19 mouse cellular contexts compared by ENCODE assay signal in genomic region chr17:35929534-35929933, GRCm38 (mm10).
"Had no signal": no experiment of that assay in that cellular context is flagged by ENCODE, and none has a peak within 500 bp of the region (broad histone marks: within the 10 kb centered on the region; RNA-seq: fewer than 3 reads in every experiment).

No protein-coding gene starts in this region.

- ATAC-seq: midbrain, embryonic 16.5 days had no signal

- H3K4me1 ChIP-seq: midbrain, embryonic 10.5 days; midbrain, embryonic 12.5 days; neural tube, embryonic 13.5 days; neural tube, embryonic 15.5 days had no signal

- H3K4me2 ChIP-seq: lung, embryonic 14.5 days; midbrain, embryonic 12.5 days; neural tube, embryonic 13.5 days; neural tube, embryonic 15.5 days had no signal

- H3K27me3 ChIP-seq: midbrain, embryonic 12.5 days; neural tube, embryonic 13.5 days; neural tube, embryonic 15.5 days had no signal

- DNase-seq: lung, adult 18-20 months; lung, embryonic 14.5 days; lung, postnatal 10 days; lung, postnatal 4 days; midbrain, embryonic 14.5 days; retina, postnatal 1 day; right cerebral cortex, adult 18-20 months; right cerebral cortex, postnatal 25 days; right cerebral cortex, postnatal 4 days; spleen, adult 18-20 months; thymus, adult 18-20 months; thymus, postnatal 14 days; thymus, postnatal 36 days had no signal

- H3K27ac ChIP-seq: midbrain, embryonic 10.5 days; midbrain, embryonic 12.5 days; neural tube, embryonic 13.5 days; neural tube, embryonic 15.5 days had no signal

- H3K9ac ChIP-seq: lung, embryonic 14.5 days; midbrain, embryonic 12.5 days; neural tube, embryonic 13.5 days; neural tube, embryonic 15.5 days had no signal

- H3K9me3 ChIP-seq: midbrain, embryonic 10.5 days; midbrain, embryonic 12.5 days; neural tube, embryonic 13.5 days; neural tube, embryonic 15.5 days had no signal

- H3K4me3 ChIP-seq: midbrain, embryonic 10.5 days; midbrain, embryonic 12.5 days; myocyte; neural tube, embryonic 13.5 days; neural tube, embryonic 15.5 days had no signal
